Mouse (Mus musculus) layer of hippocampus, postnatal 10 days (tissue): ENCODE data around the gene Vmn1r155. TPM values are rescaled to one million over a fixed set of nuclear protein-coding genes. Genes with fewer than 3 reads are reported as not detected.
"Not testable (repeated sequence)": the region's sequence is repeated elsewhere in the genome, so short reads cannot be mapped to it uniquely, and the experiment has no call there.

Experiments used
- DNase-seq, 2 experiments: peaks; one replicate each; pipeline ENCODE4 v3.0.0; 2021; ENCODE audit warnings: low spot score in 2 of 2
- long read RNA-seq: library from polyadenylated mRNA; stranded (forward); transcript quantifications from one replicate; pipeline ENCODE4 v2.0.0, GENCODE M21; 2023
- total RNA-seq, 2 experiments: library from RNA; stranded (reverse); gene quantifications; 2 replicates each; pipeline ENCODE4 v1.2.3; 2021

The Vmn1r155 gene
- total RNA-seq = not detected
- long read RNA-seq = 0 reads

- not testable (repeated sequence) for DNase-seq
Observed at GRCm38 (mm10) chr7:22657718-22658117, at the start of gene Vmn1r155. Vmn1r155 (plus strand) TSS chr7:22658018.

- not testable (repeated sequence) for DNase-seq
Observed at GRCm38 (mm10) chr7:22692217-22692616, 34.4 kb downstream of the Vmn1r155 start, which contains the start of gene Gm8693. Gm8693 (minus strand) TSS chr7:22692317.

Other genes starting within 250 kb of the Vmn1r155 start
- gene Vmn1r148, start 244.4 kb upstream of the Vmn1r155 start, total RNA-seq = not detected
- not detected for gene Vmn1r149, start 219.8 kb upstream of the Vmn1r155 start, total RNA-seq
- not detected for gene Gm10665, start 193.9 kb upstream of the Vmn1r155 start, total RNA-seq
- gene Vmn1r151, start 158.3 kb upstream of the Vmn1r155 start, total RNA-seq = not detected
- gene Vmn1r152, start 135.1 kb upstream of the Vmn1r155 start, total RNA-seq = not detected
- gene Gm8677, start 123.1 kb upstream of the Vmn1r155 start, total RNA-seq = not detected
- gene Gm4201, start 92.7 kb upstream of the Vmn1r155 start, total RNA-seq = not detected
- not detected for gene Gm4565, start 69.9 kb upstream of the Vmn1r155 start, total RNA-seq
- gene Gm8693, start 34.3 kb downstream of the Vmn1r155 start, total RNA-seq = not detected
- not detected for gene Gm4567, start 61.7 kb downstream of the Vmn1r155 start, total RNA-seq
- gene Vmn1r157, start 103.7 kb downstream of the Vmn1r155 start, total RNA-seq = not detected
- not detected for gene Vmn1r158, start 132.8 kb downstream of the Vmn1r155 start, total RNA-seq
- not detected for gene Vmn1r159, start 185.6 kb downstream of the Vmn1r155 start, total RNA-seq
- gene Vmn1r160, start 213.2 kb downstream of the Vmn1r155 start, total RNA-seq = not detected